Comparison of ENCODE assay signal across 11 mouse cellular contexts in the genomic region with DNA sequence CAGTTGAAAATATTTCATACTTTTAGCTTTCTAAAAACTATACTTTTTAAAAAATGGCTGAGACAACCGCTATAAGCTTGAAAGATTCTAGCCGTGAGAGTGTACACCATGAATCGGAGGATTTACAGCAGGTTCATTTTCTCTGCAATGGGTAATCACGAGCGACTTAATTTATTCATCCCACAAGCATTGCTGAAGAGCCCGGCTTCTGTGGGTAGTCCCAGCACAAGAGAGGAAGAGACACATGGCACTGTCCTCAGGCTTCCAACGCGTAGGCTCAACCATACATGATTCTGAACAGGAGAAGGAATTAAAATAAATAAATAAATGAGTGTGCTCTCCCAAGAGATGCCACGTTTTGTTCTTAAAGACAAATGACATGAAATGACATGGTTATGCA.
DNase-seq lines count a peak whose midpoint lies in the region; ATAC-seq and TF ChIP-seq lines count a peak whose summit lies in the region.
"Had no signal": no experiment of that assay in that cellular context is flagged by ENCODE, and none has a peak within 500 bp of the region (broad histone marks: within the 10 kb centered on the region; RNA-seq: fewer than 3 reads in every experiment).

No protein-coding gene starts in this region.

- peak overlapping the region; percentile 70 for H3K4me2 ChIP-seq in hindbrain, embryonic 13.5 days
- H3K4me2 ChIP-seq: liver, embryonic 15.5 days had no signal

- H3K27me3 ChIP-seq in hindbrain, embryonic 13.5 days = no peaks in the 10 kb centered on the region
- H3K27me3 ChIP-seq: liver, embryonic 15.5 days; Patski had no signal

- H3K9ac ChIP-seq in hindbrain, embryonic 13.5 days = peak overlapping the region; percentile 74
- H3K9ac ChIP-seq: liver, embryonic 15.5 days had no signal

- 35% methylated on average over 9 of the region's 9 CpGs for WGBS in hindbrain, embryonic 13.5 days

- H3K36me3 ChIP-seq in hindbrain, embryonic 13.5 days = no peaks in the 10 kb centered on the region
- H3K36me3 ChIP-seq: liver, embryonic 15.5 days had no signal

- no peak for TF ChIP-seq CTCF in cortical plate, adult 2 months (IDR thresholded peaks at IDR 0.05; ENCODE audit: extremely low read depth, insufficient read depth, low read length)

- intact Hi-C loops in left cerebral cortex, postnatal 36 days (cut with DNase I) = loop anchor here (2.0 to 10.0 kb wide), 5 partner anchors 39 to 219 kb away; partner anchors contain the start of gene Unc80

- H3K4me3 ChIP-seq in cortical plate, adult 2 months (ENCODE audit: insufficient read depth, low read length) = peak overlapping the region; percentile 50
- H3K4me3 ChIP-seq in hindbrain, embryonic 13.5 days = peak overlapping the region; percentile 53
- H3K4me3 ChIP-seq: liver, embryonic 15.5 days had no signal

- H3K27ac ChIP-seq in cortical plate, adult 2 months (ENCODE audit: insufficient read depth, low read length) = no peak overlapping the region
- peak overlapping the region; percentile 99 for H3K27ac ChIP-seq in hindbrain, embryonic 13.5 days
- H3K27ac ChIP-seq: liver, embryonic 15.5 days had no signal

- ATAC-seq in hindbrain, embryonic 13.5 days (ENCODE audit: low FRiP score) = peak; percentile 52
- ATAC-seq in megakaryocyte, adult 5-6 weeks (ENCODE audit: poor library complexity, severe bottlenecking) = no peak
- ATAC-seq: intestine, postnatal 0 days; Patski had no signal

- peaks cover 11% of the 10 kb centered on the region for H3K4me1 ChIP-seq in cortical plate, adult 2 months (ENCODE audit: control insufficient read depth, insufficient read depth, low read length)
- H3K4me1 ChIP-seq in hindbrain, embryonic 13.5 days (replicated peaks) = peaks cover 51% of the 10 kb centered on the region
- H3K4me1 ChIP-seq: liver, embryonic 15.5 days had no signal

- DNase-seq in left cerebral cortex, postnatal 36 days (ENCODE audit: low spot score in 2 of 2) = peak; percentile 40 to 54
- peak; percentile 42 for DNase-seq in right cerebral cortex, postnatal 14 days
- DNase-seq in urinary bladder, adult 18-20 months (ENCODE audit: low spot score in 2 of 2) = no peak
- no peak for DNase-seq in adrenal gland, postnatal 10 days
- DNase-seq: thymus, postnatal 25 days had no signal

- TF ChIP-seq POLR2A in cortical plate, adult 2 months (IDR thresholded peaks at IDR 0.05; ENCODE audit: extremely low read depth, insufficient read depth, low read length) = peak; percentile 63; the same call in 1 of the 2 replicates

- no peaks in the 10 kb centered on the region for H3K9me3 ChIP-seq in hindbrain, embryonic 13.5 days
- H3K9me3 ChIP-seq: liver, embryonic 15.5 days had no signal

Comparison
In these comparisons a context has a peak if more than half of its experiments do, and no peak if none do; other contexts are left out.
1. DNase-seq: peak in left cerebral cortex, postnatal 36 days (2 of 2) and right cerebral cortex, postnatal 14 days (single experiment); none in urinary bladder, adult 18-20 months (0 of 2) and adrenal gland, postnatal 10 days (single experiment).